Mouse (Mus musculus) mouse embryonic stem cell (cell line): ENCODE results near the gene Lyrm7.
"Not testable (repeated sequence)": the region's sequence is repeated elsewhere in the genome, so short reads cannot be mapped to it uniquely, and the experiment has no call there.

Experiments used
- in situ Hi-C, 2 experiments: fragments of 300-500 bp; cut with MboI; formaldehyde crosslinking; loops; 1 replicate in 1 of 2; 3 replicates in 1 of 2; pipeline ENCODE4 v1.14.3; 2019 to 2020; ENCODE audit warnings: low sequenced_read_pairs in 2 of 2, low pct_unique_long_range_greater_than_20kb in 1 of 2, mixed read lengths in 1 of 2; ENCODE audit not compliant: unreplicated experiment in 1 of 2

Gene Lyrm7

GRCm38 (mm10) chr11:54861471-54862420, 1.0 kb upstream of the Lyrm7 start:
- in situ Hi-C loops: loop anchor here (5.0 kb wide), 1 partner anchor 154 kb away; no protein-coding TSS in a partner anchor

DNA sequence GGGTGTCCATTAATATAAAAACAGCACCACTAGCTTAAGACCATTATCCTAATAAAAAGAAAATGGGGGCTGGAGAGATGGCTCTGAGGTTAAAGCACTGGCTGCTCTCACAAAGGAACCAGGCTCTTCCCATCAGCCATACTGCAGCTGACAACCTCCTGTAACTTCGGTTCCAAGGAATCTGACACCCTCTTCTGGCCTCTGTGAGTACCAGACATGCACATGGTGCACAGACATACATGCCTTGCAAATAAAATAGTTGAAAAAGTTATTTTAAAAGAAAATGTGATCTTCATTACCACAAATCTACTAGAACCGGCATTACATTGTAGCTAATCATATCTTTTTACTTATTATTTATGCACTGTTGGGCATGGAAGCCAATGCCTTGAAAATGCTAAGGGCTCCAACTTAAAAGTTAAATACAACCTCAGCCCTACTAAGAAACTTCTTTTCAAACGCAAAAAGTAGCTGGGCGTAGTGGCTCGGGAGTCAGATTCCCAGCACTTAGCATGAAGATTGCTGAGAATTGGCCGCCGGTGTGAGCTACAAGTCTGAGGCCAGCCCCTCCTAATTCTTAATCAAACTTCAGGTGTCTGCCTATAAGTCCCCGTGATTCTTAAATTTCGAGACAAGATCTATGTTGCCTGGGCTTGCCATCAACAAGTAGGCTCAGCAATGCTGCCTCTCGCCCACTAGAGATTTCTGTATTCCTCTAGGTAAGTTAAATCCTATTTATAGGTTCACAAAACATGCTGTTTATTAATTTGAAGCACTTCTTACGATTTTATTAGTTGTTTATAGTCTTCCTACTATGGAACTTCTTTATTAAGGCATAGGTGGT, 1.2 kb downstream of the Lyrm7 start:
- in situ Hi-C loops: loop anchor here (5.0 kb wide), 1 partner anchor 152 kb away; no protein-coding TSS in a partner anchor

GRCm38 (mm10) chr11:54858880-54859279, 1.8 kb downstream of the Lyrm7 start:
- in situ Hi-C loops: not testable (repeated sequence)

DNA sequence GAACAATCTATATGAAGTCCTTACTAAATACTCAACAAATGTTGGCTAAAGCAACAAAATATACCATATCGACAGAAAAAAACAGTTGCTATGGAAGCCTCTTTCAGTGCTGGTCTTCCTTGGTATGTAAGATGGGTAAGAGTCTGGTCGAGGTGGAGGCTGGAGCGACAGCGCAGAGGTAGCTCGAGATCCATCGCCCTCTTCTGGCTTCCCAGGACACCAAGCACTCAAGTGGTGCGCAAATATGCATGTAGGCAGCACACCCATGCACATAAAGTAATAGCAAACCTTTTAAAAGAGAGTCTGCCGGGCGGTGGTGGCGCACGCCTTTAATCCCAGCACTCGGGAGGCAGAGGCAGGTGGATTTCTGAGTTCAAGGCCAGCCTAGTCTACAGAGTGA, 9.1 kb downstream of the Lyrm7 start:
- in situ Hi-C loops: no loop called here

- in situ Hi-C loops: no loop called here
These were observed 10.6 kb downstream of the Lyrm7 start for GRCm38 (mm10) chr11:54849961-54850758.

- in situ Hi-C loops: no loop called here
These were observed 15.0 kb downstream of the Lyrm7 start for GRCm38 (mm10) chr11:54845470-54846442.

GRCm38 (mm10) chr11:54844959-54845358, 15.8 kb downstream of the Lyrm7 start:
- in situ Hi-C loops: no loop called here

DNA sequence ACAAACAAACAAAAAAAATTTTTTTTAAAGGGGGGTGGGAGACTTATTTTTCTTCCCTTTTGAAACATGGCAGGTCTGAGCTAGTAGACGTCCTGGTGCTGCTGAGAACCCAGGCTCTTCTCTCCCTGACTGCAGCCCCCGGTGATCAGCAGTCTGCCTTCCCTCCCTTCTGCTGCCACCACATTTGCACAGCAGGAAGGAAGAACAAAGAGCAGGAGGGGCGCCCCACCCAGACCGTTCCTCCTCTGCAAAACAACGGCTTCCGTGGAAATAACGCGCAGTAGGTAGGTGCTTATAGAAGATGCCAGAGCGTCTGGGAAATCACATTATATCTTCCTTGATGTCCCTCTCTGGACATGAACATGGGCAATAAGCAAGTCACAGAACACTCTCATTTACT, 16.3 kb downstream of the Lyrm7 start:
- in situ Hi-C loops: no loop called here

GRCm38 (mm10) chr11:54840891-54841290, 19.8 kb downstream of the Lyrm7 start:
- in situ Hi-C loops: no loop called here

GRCm38 (mm10) chr11:54839696-54840095, 21.0 kb downstream of the Lyrm7 start:
- in situ Hi-C loops: no loop called here

GRCm38 (mm10) chr11:54836106-54836505, 24.6 kb downstream of the Lyrm7 start:
- in situ Hi-C loops: no loop called here

DNA sequence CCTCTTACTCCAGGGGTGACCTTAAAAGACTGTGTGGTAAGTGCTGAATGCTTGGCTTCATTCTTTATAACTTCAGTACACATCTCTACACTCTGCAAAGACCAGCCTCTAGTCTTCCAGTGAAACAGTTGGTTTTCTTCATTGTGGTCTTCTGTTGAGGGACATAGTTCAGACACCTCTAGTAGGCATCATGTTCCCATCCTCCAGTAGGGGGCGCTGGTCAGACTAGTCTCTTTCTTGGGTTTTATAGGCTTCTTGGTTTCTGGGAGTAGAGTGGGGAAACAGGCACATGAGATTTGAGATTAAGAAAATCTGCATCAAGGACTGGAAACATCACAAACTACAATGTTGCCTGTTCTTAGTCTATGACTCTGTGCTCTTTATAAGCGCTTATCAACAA, 26.1 kb downstream of the Lyrm7 start:
- in situ Hi-C loops: no loop called here

DNA sequence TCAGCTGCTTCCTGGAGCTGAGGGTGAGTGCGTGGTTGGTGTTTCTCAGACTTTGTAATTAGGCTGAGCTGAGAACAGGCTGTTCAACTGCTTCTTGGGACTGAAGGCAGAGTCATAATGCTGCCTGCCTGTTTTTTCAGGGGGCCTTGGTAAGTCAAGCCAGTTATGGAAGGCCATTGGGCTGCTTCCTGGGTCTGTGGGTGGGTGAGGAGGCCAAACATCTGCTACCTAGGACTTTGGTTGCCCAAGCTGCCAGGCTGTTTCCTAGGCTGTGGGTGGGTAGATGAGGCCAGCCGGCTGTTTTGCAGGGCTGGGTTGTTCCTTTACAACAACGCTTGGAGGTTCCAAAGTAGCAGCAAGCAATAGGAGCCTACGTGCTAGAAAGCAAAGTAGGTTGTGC, 26.9 kb downstream of the Lyrm7 start:
- in situ Hi-C loops: no loop called here

GRCm38 (mm10) chr11:54826819-54827218, 33.9 kb downstream of the Lyrm7 start:
- in situ Hi-C loops: no loop called here

GRCm38 (mm10) chr11:54825774-54826173, 34.9 kb downstream of the Lyrm7 start:
- in situ Hi-C loops: no loop called here

- in situ Hi-C loops: no loop called here
These were observed 37.2 kb downstream of the Lyrm7 start for GRCm38 (mm10) chr11:54823467-54823866.

DNA sequence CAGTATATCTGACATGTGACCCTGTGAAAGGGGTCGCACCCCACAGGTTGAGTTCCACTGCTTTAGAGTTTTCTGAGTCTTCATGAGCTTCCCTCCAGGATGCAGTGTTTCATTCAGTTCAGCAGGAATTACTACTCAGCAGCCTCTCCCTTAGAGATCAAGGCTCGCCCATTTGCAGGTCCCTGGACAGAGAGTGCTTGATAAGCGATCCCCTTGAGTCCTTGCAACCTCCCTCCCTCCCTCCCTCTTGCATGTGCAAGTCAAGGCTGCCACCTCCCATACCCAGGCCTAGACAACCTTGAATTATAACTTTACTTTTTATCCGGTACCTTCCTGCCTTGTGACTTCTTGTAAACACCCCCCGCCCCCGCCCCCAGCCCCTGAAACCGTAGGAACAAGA, 41.2 kb downstream of the Lyrm7 start:
- in situ Hi-C loops: no loop called here
